Mouse (Mus musculus) lung, embryonic 16.5 days (tissue): ENCODE measurements at regions not wholly inside any gene's neighbourhood (a gene's known extent, or its start where the extent isn't known, plus 50 kb on each side); places are given as distances from the start of the nearest gene placed in this dataset.

Experiments
- ATAC-seq: fragments of 200-750 bp; cut with Nextera tagmentation; 2 replicates; pipeline ENCODE4 v1.8.0; 2017; ENCODE audit warnings: low read depth, mild to moderate bottlenecking, moderate library complexity
- H3K27ac ChIP-seq: fragments of 300-500 bp; sonication (generic); 2 replicates; pipeline ENCODE4 v1.5.1; 2014; ENCODE audit warnings: mild to moderate bottlenecking, control low read depth, low read length
- H3K27me3 ChIP-seq: fragments of 300-500 bp; sonication (generic); 2 replicates; pipeline ENCODE4 v1.6.1; 2014; ENCODE audit warnings: low read depth, low read length, mixed read lengths; ENCODE audit not compliant: control insufficient read depth, insufficient read depth
- H3K36me3 ChIP-seq: fragments of 300-500 bp; sonication (generic); 2 replicates; pipeline ENCODE4 v1.6.1; 2014; ENCODE audit warnings: low read length; ENCODE audit not compliant: control insufficient read depth, insufficient read depth
- H3K4me1 ChIP-seq: fragments of 300-500 bp; sonication (generic); replicated peaks from 2 replicates; pipeline ENCODE4 v1.6.1; 2014; ENCODE audit warnings: low read length, mixed read lengths; ENCODE audit not compliant: control insufficient read depth, insufficient read depth
- H3K4me2 ChIP-seq: fragments of 300-500 bp; sonication (generic); 2 replicates; pipeline ENCODE4 v1.6.1; 2014; ENCODE audit warnings: low read depth, low read length, control low read depth
- H3K4me3 ChIP-seq: fragments of 300-500 bp; sonication (generic); 2 replicates; pipeline ENCODE4 v1.5.1; 2014; ENCODE audit warnings: mild to moderate bottlenecking, low read length, control low read depth
- H3K9ac ChIP-seq: fragments of 300-500 bp; sonication (generic); 2 replicates; pipeline ENCODE4 v1.6.1; 2014; ENCODE audit warnings: low read length, control low read depth
- H3K9me3 ChIP-seq: fragments of 300-500 bp; sonication (generic); 2 replicates; pipeline ENCODE4 v1.6.1; 2016; ENCODE audit warnings: low read length; ENCODE audit not compliant: control insufficient read depth
- WGBS: fragments of 180-500 bp; shearing (Covaris S2); extraction: QIAGEN DNeasy Blood & Tissue Kit; methylation state at CpG from one replicate; pipeline ENCODE4 v1.1.7; 2014; 5-methylcytosine and 5-hydroxymethylcytosine counted together

DNA sequence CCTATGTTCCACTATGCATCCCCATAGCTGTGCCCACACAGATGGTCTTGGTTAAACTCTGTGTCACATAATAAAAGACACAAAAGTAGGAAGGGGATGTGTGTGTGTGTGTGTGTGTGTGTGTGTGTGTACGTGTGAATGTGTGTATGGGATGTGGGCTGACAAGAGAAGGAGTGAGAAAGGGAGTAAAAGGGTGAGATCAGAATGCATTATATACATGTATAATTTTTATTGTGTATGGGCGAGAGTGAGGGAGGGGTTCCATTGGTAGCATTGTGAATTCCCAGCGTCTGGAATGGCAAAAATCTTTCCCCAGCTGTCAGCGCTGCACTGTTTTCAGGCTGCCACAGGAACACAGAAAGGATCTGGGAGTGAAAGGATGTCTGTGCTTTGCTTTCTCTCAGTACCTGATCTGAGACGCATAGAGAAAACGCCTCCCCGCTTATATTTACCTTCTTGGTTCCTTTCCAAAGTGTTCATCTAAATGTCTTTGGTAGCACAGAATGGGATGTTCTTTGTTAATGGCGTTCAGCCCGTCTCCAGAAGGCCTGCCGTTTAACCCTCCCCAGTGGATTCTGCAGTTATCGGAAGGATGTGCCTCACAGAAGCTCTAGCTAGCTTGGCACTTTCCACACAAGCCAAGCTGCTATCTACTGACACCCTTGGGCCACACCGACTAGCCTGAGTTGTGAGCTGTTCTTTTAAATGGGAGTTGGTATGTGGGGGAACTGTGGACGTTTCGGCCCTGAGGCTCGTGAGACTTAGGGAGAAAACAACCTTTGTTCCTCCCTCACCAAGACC, 785.8 kb downstream of the Tmem114 start:
- no peak overlapping the region for H3K9ac ChIP-seq
- no peak overlapping the region for H3K4me3 ChIP-seq
- 69% methylated on average over 15 of the region's 15 CpGs for WGBS
- no peak overlapping the region for H3K4me2 ChIP-seq
- no peak overlapping the region for H3K27ac ChIP-seq
- no peaks in the 10 kb centered on the region for H3K9me3 ChIP-seq
- no peak for ATAC-seq
- no peaks in the 10 kb centered on the region for H3K27me3 ChIP-seq
- no peaks in the 10 kb centered on the region for H3K36me3 ChIP-seq
- no peaks in the 10 kb centered on the region for H3K4me1 ChIP-seq

DNA sequence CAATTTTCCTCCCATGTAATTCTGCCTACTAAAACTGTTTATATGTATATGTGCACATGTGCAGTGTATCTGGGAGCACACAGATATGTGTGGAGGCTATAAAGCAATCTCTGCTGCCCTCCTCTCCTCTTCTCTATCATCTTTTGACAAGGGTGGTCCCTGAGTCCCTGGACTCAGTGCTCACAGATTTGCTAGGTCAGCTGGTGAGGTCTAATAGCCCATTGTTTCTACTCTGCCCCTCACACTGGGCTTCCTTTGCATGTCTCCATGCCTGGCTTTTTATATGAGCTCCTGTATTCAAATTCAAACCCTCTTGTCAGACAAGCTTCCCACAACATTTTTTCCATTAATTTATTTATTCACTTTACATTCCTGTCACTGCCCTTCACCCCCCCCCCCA, 786.9 kb downstream of the Tmem114 start:
- Histone ChIP-seq H3K27ac (no peak overlapping the region), H3K9ac (no peak overlapping the region), H3K4me1 (no peaks in the 10 kb centered on the region), H3K4me2 (no peak overlapping the region), H3K4me3 (no peak overlapping the region), H3K9me3 (no peaks in the 10 kb centered on the region), H3K27me3 (no peaks in the 10 kb centered on the region), H3K36me3 (no peaks in the 10 kb centered on the region)
- ATAC-seq, result no peak

DNA sequence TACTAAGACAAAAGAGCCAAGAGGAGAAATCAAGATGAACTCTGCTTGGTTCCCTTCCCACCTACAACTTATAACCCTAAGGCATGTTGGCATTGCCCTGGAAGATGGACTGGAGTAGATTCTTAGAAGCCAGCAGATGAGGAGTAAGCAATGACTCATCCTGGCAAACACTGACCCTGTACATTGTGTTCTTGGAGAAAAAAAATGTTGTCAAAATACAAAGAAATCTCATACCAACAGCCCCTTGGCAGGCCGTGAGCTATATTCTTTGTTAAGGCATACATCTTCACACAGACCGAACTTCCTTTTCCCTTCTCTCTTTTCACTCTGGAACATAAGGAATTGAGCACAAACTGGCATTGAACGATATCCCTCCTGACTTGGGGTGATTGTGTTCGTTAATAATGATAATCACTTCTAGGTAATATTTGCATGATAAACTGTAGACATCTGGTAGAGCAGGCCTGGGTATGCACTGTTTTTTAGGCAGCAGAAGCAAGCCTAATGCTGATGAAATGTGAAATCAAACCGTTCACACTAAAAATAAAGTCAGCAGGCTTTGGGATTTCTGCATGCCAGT, 787.7 kb downstream of the Tmem114 start:
- Histone ChIP-seq H3K4me3 (no peak overlapping the region), H3K36me3 (no peaks in the 10 kb centered on the region), H3K9ac (no peak overlapping the region), H3K9me3 (no peaks in the 10 kb centered on the region), H3K27ac (no peak overlapping the region), H3K4me1 (no peaks in the 10 kb centered on the region), H3K4me2 (no peak overlapping the region), H3K27me3 (no peaks in the 10 kb centered on the region)
- no peak for ATAC-seq
- WGBS, result 81% methylated on average over 5 of the region's 5 CpGs

DNA sequence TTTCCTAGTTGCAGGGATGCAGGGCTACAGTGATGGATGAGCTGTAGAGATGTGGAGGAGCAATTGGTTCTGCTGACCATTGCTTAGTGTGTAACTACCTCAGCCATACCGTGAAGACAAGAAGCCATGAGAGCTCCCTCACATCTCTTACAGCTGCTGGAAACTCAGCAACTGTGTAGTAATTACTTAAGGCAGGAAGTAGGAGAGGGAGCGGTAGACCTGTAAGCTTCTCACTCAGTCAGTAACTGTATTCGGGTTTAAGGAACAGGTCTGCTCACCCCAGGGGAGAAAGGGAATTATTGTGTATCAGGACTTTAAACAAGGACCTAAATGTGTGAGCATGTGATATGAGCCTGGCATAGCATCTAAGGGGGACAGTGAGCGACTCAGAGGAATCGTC, 788.6 kb downstream of the Tmem114 start:
- Histone ChIP-seq H3K4me3 (no peak overlapping the region), H3K4me2 (no peak overlapping the region), H3K27ac (no peak overlapping the region), H3K36me3 (no peaks in the 10 kb centered on the region), H3K4me1 (no peaks in the 10 kb centered on the region), H3K27me3 (no peaks in the 10 kb centered on the region), H3K9me3 (no peaks in the 10 kb centered on the region), H3K9ac (no peak overlapping the region)
- no peak for ATAC-seq
- 67% methylated on average over 5 of the region's 5 CpGs for whole genome bisulfite sequencing

DNA sequence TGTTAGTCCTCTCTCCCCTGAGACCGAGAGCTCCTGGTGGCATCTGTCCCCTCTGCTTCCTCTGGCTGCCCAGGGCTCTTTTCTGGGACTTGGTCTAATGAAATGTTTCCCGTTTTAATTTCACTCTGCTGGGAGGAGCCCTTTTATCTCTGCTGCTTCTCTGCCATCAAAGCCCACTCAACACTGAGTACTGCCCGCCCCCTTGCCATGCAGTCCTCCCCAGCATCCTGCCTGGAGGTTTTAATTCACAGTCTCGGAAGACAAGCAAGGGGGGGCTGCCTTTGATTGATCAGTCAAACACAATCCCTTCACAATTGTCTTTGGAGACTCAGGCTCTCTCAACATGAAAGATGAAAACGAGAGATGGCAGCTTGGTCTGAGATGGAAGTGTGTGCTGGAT, 792.5 kb downstream of the Tmem114 start:
- Histone ChIP-seq H3K4me1 (no peaks in the 10 kb centered on the region), H3K9ac (no peak overlapping the region), H3K27me3 (no peaks in the 10 kb centered on the region), H3K27ac (no peak overlapping the region), H3K4me2 (no peak overlapping the region), H3K9me3 (no peaks in the 10 kb centered on the region), H3K36me3 (no peaks in the 10 kb centered on the region), H3K4me3 (no peak overlapping the region)
- 18% methylated on average over 5 of the region's 5 CpGs for WGBS
- no peak for ATAC-seq

DNA sequence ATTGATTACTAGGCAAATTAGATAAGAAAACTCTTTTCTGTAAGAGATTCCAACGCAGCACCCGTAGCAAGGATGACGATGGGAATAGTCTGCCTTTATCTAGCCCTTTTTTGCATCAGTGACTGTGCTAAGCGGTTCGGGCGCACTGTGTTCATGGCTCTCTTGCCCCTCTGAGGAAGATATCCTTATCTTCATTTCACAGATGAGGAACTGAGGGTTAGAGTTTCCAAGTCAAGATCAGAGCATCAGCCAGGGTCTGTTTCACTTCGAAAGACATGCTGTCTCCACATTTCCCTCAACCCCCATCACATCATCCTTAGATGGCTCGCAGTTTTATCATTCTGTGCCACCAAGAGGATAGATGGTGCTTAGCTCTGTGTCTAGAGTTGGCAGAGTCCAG, 796.6 kb downstream of the Tmem114 start:
- Histone ChIP-seq H3K4me3 (no peak overlapping the region), H3K36me3 (no peaks in the 10 kb centered on the region), H3K4me1 (no peaks in the 10 kb centered on the region), H3K4me2 (no peak overlapping the region), H3K27me3 (no peaks in the 10 kb centered on the region), H3K27ac (no peak overlapping the region), H3K9ac (no peak overlapping the region), H3K9me3 (no peaks in the 10 kb centered on the region)
- WGBS, result 46% methylated on average over 8 of the region's 8 CpGs
- ATAC-seq, result no peak

DNA sequence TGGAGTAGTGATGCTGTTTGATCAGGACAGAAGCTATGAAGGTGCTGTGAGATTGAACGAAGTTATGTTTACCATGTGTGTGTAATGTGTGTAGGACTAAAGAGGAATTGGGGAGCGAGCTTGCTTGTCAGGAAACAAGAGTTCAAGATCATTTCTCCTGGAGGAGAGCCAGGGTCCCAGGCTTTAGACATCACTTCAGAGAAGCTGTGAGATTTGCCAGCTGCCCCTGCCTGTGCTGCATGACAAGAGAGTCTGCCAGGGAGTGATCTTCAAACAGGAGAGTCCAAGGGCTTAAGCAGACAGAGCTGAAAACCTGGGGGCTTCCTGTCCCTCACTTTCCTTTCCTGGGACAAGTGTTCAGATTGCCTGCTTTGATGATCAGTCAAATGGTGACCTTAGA, 818.3 kb downstream of the Tmem114 start:
- ATAC-seq, result no peak

DNA sequence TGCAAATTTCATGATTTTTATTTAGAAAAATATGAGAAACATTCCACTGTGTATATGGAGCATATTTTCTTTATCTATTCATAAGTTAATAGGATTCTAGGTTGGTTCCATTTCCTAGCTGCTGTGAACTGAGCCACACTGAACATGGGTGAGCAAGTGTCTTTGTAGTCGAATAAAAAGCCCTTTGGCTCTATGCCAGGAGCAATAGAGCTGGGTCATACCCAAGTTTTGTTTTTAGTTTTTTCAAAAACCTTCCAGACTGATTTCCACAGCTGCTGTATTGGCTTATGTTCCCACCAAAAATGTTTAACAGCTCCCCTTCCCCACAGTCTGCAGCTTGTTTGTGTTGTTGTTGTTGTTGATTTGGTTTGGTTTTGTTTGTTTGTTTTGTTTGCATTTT, 822.5 kb downstream of the Tmem114 start:
- Histone ChIP-seq H3K4me1 (no peaks in the 10 kb centered on the region), H3K27me3 (no peaks in the 10 kb centered on the region), H3K36me3 (no peaks in the 10 kb centered on the region), H3K9ac (no peak overlapping the region), H3K4me2 (no peak overlapping the region), H3K4me3 (no peak overlapping the region), H3K27ac (no peak overlapping the region), H3K9me3 (no peaks in the 10 kb centered on the region; the same call in 1 of the 2 replicates)
- ATAC-seq, result peak; percentile 43
- 8% methylated on average over 1 of the region's 1 CpGs for WGBS

More for the DNA sequence above, 818.3 kb downstream of the Tmem114 start:
- Histone ChIP-seq H3K4me3 (no peak overlapping the region), H3K4me2 (no peak overlapping the region), H3K9me3 (no peaks in the 10 kb centered on the region), H3K4me1 (no peaks in the 10 kb centered on the region), H3K36me3 (no peaks in the 10 kb centered on the region), H3K27me3 (no peaks in the 10 kb centered on the region), H3K9ac (no peak overlapping the region), H3K27ac (no peak overlapping the region)
- WGBS, result 23% methylated on average over 2 of the region's 2 CpGs

DNA sequence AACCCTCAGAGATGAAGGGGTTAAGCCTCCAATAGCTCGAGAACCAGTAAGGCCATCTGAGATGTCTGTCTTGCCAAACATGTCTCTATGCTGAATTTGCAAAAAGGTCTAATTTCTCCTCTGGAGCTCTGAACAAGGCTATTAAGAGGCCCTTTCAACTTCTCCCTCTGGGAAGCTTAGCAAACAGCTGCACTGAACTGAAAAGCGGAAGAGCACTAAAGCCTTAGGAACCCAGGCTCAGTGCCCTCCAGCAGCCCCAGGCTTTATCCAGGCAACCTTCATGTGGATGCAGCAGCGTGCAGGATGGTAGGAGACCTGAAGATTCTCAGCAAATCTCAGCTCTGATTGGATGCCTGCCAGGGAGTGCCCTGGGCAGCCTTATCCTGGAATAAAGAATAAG, 850.1 kb downstream of the Tmem114 start:
- Histone ChIP-seq H3K4me1 (no peaks in the 10 kb centered on the region), H3K27ac (no peak overlapping the region; the same call in 1 of the 2 replicates), H3K9ac (no peak overlapping the region), H3K27me3 (no peaks in the 10 kb centered on the region), H3K9me3 (no peaks in the 10 kb centered on the region), H3K4me3 (no peak overlapping the region), H3K36me3 (no peaks in the 10 kb centered on the region), H3K4me2 (no peak overlapping the region)
- ATAC-seq, result no peak
- 38% methylated on average over 3 of the region's 3 CpGs for WGBS
